Mouse (Mus musculus): Measurements from ENCODE around the gene Mdga1. TPM values are rescaled to one million over a fixed set of nuclear protein-coding genes. Genes with fewer than 3 reads are reported as not detected.

Gene Mdga1
- total RNA-seq, 2 experiments from 2014 or later, result 45.0 to 47.1 TPM

DNA sequence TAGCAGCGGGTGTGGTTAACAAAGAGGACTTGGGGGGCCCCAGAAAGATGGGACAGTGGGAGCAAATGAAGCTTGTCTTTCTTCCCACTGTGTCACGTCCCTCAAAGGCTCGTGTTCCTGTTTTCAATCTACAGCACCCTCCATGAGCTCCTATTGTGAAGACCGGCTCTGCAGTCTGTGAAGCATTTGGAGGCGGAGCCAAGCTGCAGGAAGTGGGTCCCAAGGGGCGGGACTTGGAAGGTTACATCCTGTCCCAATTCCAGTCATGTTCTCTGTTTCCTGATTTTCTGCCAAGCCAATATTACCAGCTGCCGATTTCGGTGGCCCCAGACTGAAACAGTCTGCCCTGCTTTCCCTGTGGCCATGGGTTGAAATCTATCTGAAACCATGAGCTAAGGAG is 11.7 kb upstream of the Mdga1 start:
- no peak for DNase-seq

GRCm38 (mm10) chr17:29979841-29980240 is 10.0 kb upstream of the Mdga1 start:
- no peak for DNase-seq

DNA sequence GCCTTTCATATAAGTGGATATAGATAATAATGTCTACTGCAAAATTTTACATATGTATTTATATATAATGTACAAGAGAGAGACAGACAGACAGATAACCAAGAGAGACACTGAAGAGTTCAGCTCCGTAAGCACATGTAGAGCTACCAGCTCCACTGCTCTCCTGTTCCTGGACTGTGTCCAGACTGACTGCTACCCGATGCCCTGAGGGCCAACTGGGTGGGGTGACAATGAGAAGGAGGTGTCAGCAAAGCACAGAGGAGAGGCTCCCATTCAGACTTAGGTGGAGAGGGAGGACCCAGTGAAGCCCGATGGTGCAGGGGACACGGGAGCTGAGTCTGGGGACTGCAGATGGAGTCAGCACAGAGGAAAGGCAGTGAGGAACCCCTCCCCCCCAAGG is 9.1 kb upstream of the Mdga1 start:
- no peak for DNase-seq

- DNase-seq, result peak; percentile 80
Observed at GRCm38 (mm10) chr17:29975731-29976130, 5.8 kb upstream of the Mdga1 start.

DNA sequence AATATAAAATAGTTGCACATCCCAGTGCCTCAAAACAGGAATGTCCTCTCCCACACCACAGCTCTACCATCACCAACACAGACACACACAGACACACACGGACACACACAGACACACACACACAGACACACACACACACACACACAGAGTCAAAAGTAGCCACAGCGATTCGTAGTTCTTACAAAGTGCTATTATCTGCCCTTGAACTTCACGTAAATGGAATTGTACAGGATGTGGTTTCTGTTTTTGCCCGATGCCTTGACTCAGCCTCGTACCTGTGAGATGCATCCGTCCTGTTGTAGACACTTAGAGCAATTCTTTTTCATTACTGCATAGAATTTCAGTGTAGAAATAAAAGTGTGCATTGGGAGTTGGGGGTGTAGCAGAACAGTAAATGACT is 3.3 kb upstream of the Mdga1 start:
- DNase-seq, result no peak

DNA sequence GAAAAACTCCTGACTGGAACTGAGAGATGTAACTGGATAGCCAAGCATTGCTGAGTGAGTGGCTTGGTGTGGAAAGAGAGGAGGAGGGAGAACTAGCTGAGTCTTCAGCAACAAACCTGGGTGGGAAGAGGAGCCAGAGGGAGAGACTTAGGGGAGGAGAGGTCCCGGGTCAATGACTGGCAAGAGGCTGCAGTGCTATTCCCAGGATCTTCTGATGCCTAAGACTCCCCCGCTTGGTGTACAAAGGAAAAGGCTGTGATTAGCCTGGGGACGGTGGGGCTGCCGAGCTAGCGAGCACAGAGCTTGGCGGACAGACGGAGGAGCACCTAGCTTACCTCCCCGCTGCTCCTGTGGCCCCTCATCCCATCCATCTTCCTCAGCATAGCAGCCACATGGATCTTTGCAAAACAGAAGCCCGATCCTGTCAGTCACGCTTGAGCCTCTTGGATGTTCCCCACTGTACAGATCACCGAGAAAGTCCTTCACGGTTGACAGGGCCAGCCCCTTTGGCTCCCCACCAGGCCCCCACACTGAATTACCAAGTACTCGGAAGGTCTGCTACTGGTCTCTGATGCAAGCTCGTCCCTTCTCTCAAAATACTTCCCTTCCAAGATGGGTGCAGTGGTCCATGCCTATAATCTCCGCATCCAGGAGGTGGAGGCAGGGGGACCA is 2.0 kb upstream of the Mdga1 start:
- DNase-seq, result no peak

DNA sequence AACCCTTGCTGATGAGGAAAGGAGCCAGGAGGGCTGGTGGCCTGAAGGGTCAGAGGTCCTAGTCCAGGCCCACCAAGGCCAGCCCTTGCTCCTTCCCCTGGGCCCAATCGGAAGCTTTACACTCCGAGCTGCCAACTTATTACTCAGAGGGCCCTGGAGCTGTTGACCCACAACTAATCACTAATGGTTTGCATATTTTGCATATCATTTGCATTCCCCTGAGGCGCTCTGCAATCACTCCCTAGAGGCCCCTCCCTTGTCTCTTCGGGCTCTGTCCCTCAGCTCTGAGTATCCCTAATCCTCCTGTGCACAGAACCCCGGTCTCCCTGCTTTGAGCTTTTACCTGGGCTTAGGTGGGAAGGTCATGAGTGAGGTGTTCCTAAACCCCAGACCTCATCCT is 4.4 kb downstream of the Mdga1 start:
- no peak for DNase-seq

- DNase-seq, result peak; percentile 20
Observed at GRCm38 (mm10) chr17:29963730-29964259, 6.1 kb downstream of the Mdga1 start.

DNA sequence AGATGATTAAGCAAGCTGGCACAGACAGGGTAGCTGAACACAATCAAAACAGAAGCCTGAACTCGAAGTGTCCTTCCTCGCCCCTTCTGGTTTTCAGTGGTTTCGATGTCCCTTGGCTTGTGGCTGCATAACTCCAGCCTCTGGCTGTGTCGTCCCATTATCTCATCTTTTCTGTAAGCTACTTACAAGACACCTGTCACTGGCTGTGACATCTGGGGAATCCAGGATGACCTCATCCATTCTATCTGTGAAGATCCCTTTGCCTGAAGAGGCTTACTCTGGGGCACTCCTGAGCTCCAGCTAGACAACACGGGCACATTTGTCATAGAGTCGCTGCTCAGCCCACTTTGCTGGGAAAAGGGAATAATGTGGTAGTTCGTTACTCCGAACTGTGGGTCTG is 14.0 kb downstream of the Mdga1 start:
- no peak for DNase-seq

DNA sequence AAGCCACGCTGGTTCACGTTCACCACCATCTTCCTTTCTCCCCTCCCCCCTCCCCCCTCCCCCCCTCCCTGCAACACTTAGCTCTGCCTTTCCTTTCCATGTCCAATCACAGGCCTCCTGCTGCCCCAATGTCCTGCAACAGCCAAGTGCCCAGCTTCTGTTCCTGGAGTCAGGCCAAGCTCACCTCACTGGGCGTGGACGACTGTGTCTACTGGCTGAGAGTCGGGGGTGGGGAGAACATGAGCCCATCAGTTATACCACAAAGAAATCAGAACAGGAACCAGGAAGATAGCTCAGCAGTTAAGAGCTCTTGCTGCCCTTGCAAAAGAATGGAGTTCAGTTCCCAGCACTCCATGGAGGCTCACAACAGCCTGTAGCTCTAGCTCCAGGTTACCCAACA is 15.6 kb downstream of the Mdga1 start:
- DNase-seq, result no peak

DNA sequence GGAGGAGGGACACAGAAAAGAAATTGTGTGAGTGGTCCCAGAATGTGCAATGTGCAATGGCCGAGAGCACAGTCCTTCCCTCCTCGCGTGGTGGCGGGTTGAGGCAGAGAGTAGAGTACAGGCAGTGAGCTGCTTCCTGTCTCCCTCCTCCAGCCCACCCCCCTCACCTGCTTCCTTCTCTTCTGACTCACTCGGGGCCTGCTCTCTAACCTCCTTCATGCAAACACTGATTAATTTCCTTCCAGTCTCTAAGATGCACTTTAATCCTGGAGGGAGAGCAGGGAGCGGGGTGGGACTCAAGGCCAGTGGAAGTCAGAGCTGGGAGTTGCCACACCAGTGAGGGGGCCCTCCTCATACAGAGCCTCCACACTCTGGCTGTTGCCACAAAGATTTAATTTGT is 18.8 kb downstream of the Mdga1 start:
- no peak for DNase-seq

DNA sequence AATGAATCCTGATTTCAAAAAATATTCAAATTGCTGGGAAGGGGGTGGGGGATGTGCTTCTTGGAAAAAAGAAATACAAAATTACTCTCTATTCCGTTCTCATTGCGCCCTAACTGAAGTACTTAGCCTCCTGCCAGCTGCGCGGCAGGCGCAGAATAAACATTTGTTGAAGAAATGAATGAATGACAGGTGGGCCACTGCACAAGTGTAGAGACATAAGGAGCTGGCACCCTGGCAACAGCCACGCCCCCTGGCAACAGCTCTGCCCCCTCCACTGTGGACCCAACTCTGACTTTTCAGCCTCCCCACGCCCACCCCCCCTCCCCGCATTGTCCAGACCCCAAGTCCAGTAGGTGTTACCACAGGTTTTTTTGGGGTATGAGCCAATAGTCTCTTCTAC is 19.3 kb downstream of the Mdga1 start:
- DNase-seq, result no peak

- no peak for DNase-seq
Observed at GRCm38 (mm10) chr17:29947271-29947714, 22.6 kb downstream of the Mdga1 start.

- no peak for DNase-seq
Observed at GRCm38 (mm10) chr17:29944376-29944775, 25.5 kb downstream of the Mdga1 start.

- peak; percentile 28 for DNase-seq
Observed at GRCm38 (mm10) chr17:29939011-29939410, 30.9 kb downstream of the Mdga1 start.

- no peak for DNase-seq
Observed at GRCm38 (mm10) chr17:29937350-29937781, 32.5 kb downstream of the Mdga1 start.

DNA sequence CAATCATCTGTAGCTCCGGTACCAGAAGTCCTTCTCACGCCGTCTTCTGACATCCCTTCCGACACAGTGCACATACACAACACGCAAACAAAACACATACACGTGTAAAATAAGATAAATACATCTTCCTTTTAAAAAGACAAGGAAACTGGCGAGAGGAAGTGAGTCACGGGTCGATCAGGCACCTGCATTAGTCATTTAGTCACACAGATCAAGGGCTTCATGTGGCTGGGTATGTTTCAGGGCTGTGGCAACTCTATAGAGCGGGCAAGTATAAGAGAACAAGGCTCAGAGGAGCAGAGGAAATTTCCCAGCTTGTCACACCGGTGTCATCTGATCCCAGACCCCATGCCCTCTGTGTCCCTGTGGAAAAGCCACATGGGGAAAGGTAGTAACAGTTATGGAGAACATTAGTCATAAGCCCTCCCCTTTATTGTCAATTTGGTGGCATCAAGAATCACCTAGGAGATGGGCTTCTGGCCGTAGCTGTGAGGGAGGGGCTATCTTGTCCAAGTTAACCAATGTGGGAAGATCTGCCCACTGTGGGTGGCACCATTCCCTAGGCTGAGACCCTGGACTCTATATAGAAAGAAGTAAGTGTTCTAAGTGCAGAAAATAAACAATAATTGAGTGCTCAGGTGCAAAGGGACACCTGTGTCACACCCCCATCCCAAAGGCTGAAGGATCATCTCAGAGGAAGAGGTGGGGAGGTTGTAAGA is 35.6 kb downstream of the Mdga1 start:
- DNase-seq, result no peak

DNA sequence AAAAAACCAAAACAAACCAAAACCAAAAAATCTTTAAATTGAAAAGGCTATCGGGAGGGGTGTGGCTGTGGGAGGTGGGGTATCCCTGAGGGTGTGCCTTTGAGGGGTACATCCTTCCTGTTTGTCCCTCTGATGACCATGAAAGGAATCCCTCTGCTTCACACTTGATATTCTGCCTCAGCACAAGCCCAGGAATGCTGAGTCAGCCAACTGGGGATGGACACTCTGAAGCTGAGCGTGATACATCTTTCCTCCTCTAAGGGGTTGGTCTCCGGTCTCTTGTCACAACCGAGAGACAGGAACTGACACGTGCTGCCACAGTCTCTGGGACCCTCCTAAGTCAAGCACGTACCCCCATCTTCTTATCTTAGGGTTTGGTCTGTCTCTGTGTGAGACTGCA is 37.1 kb downstream of the Mdga1 start:
- no peak for DNase-seq

DNA sequence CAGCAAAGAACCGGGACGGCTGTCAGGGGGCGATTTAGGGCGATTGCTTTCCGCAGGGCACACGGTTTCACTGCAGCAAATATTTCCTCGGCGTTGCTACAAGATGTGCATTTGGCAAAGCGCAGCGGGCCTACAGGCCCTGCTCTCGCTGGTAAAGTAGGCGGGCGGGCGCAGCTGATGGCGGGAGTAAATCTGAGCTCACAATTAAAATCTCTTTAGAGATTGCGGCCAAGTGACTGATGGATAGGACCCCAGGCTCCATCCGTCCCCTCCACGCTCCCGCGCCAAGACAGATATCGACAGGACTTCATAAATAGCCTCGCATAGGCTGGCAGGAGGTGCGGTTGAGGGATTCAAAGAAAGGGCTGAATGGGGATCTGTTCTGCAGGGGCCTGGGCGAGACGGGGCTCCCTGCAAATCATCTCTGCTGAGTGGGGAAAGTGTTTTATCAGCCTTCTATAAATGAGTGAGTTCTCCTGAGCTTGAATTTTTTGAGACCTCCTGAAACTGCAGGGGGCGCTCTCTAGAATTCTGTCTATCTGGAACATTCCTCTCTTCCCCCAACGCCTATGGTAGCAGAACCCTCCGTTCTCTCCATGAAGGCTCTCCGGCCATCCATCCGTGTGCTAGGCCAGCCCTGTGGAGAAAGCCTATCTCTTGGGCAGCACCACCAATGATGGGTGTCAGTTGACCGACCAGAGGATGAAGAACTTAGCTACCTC is 38.5 kb downstream of the Mdga1 start:
- no peak for DNase-seq

- peak; percentile 48 for DNase-seq
Observed at GRCm38 (mm10) chr17:29928751-29929237, 41.1 kb downstream of the Mdga1 start.

- no peak for DNase-seq
Observed at GRCm38 (mm10) chr17:29925608-29926606, 44.0 kb downstream of the Mdga1 start.

All from gastrocnemius, postnatal 25 days (tissue).